Mouse (Mus musculus): ENCODE measurements at regions not wholly inside any gene's neighbourhood (a gene's known extent, or its start where the extent isn't known, plus 50 kb on each side); places are given as distances from the start of the nearest gene placed in this dataset.

DNA sequence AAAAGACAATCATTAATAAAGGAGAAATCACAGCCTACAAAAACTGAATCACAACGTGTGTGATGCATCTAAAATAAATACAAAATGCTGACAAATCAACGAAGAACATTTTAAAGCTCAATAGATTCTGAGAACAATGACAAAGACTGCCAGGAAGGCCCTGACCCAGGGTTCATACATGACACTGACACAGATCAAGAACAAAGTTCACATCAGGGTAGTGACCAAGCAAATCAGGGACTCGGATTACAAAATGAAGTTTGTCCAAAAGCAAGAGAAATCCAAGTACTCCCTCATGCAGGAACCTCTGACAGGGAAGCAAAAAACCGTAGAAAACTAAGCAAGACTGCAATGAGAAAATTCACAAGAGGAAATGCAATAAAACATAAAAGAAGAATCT is 94.1 kb upstream of the Spred1 start:
- TF ChIP-seq CTCF (IDR thresholded peaks at IDR 0.05; ENCODE audit: control insufficient read depth, insufficient read depth, low read length) (no peak), POLR2A (IDR thresholded peaks at IDR 0.05; ENCODE audit: borderline replicate concordance, control insufficient read depth, low read depth, low read length) (no peak)

Measured in bone marrow, adult 2 months (tissue).